Mouse (Mus musculus): Measurements from ENCODE around the gene Abcc12. TPM values are rescaled to one million over a fixed set of nuclear protein-coding genes. Genes with fewer than 3 reads are reported as not detected.

The Abcc12 gene
- total and polyA plus RNA-seq, 3 experiments = 0.10 TPM; not detected in 2

GRCm38 (mm10) chr8:86526808-86527207, 53.7 kb downstream of the Abcc12 start:
- DNase-seq = no peak
- no peaks in the 10 kb centered on the region for H3K4me1 ChIP-seq (ENCODE audit: control insufficient read depth, insufficient read depth, low read length)
- no peak overlapping the region for H3K27ac ChIP-seq
- no peak overlapping the region for H3K9ac ChIP-seq (ENCODE audit: low read depth, low read length)
- no peaks in the 10 kb centered on the region for H3K36me3 ChIP-seq (ENCODE audit: control insufficient read depth, insufficient read depth, low read length)
- intact Hi-C loops (cut with DNase I) = no loop called here
- WGBS = 93% methylated on average over 8 of the region's 8 CpGs
- no peaks in the 10 kb centered on the region for H3K27me3 ChIP-seq (ENCODE audit: control insufficient read depth, insufficient read depth, low read length)
- no peaks in the 10 kb centered on the region for H3K79me2 ChIP-seq (replicated peaks; ENCODE audit: control insufficient read depth, insufficient read depth, low read length)
- H3K4me3 ChIP-seq = no peak overlapping the region
- TF ChIP-seq CTCF (IDR thresholded peaks at IDR 0.05) (no peak), POLR2A (IDR thresholded peaks at IDR 0.05; ENCODE audit: insufficient read depth, low read depth, low read length) (no peak), EP300 (IDR thresholded peaks at IDR 0.05; ENCODE audit: insufficient read depth, low read depth, low read length) (no peak)

DNA sequence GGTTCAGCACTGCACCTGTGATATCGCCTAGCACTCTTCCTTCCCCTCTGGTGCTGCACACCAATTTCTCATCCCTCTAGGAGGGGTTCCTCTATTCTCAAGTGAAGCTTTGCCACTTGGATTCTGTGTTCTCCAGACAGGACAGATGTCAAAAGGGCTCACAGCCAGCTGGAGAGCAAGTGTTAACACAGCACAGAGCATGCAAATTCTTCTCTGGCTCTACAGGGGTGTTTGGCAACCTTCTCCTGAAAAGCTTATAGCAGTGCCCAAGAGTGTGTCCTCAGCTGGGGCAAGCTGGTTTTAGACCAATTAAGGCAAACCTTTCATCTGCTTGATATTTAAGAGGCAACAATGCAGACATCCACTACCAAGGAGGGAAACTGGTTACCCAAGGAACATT, 66.3 kb downstream of the Abcc12 start:
- no peaks in the 10 kb centered on the region for H3K4me1 ChIP-seq (ENCODE audit: control insufficient read depth, insufficient read depth, low read length)
- intact Hi-C loops (cut with DNase I) = no loop called here
- no peak overlapping the region for H3K27ac ChIP-seq
- H3K27me3 ChIP-seq (ENCODE audit: control insufficient read depth, insufficient read depth, low read length) = no peaks in the 10 kb centered on the region
- TF ChIP-seq POLR2A (IDR thresholded peaks at IDR 0.05; ENCODE audit: insufficient read depth, low read depth, low read length) (no peak), EP300 (IDR thresholded peaks at IDR 0.05; ENCODE audit: insufficient read depth, low read depth, low read length) (no peak)
- no peaks in the 10 kb centered on the region for H3K79me2 ChIP-seq (replicated peaks; ENCODE audit: control insufficient read depth, insufficient read depth, low read length)
- H3K4me3 ChIP-seq = no peak overlapping the region
- WGBS = 77% methylated on average over 1 of the region's 1 CpGs
- H3K9ac ChIP-seq (ENCODE audit: low read depth, low read length) = no peak overlapping the region
- no peaks in the 10 kb centered on the region for H3K36me3 ChIP-seq (ENCODE audit: control insufficient read depth, insufficient read depth, low read length)
- DNase-seq = no peak

- Histone ChIP-seq H3K79me2 (replicated peaks; ENCODE audit: control insufficient read depth, insufficient read depth, low read length) (no peaks in the 10 kb centered on the region), H3K36me3 (ENCODE audit: control insufficient read depth, insufficient read depth, low read length) (no peaks in the 10 kb centered on the region), H3K27me3 (ENCODE audit: control insufficient read depth, insufficient read depth, low read length) (no peaks in the 10 kb centered on the region), H3K9ac (ENCODE audit: low read depth, low read length) (no peak overlapping the region), H3K27ac (no peak overlapping the region), H3K4me1 (ENCODE audit: control insufficient read depth, insufficient read depth, low read length) (no peaks in the 10 kb centered on the region), H3K4me3 (no peak overlapping the region)
- DNase-seq = no peak
- 60% methylated on average over 5 of the region's 5 CpGs for WGBS
- TF ChIP-seq POLR2A (IDR thresholded peaks at IDR 0.05; ENCODE audit: insufficient read depth, low read depth, low read length) = no peak
- no peak for TF ChIP-seq EP300 (IDR thresholded peaks at IDR 0.05; ENCODE audit: insufficient read depth, low read depth, low read length)
- TF ChIP-seq CTCF (IDR thresholded peaks at IDR 0.05) = no peak
- intact Hi-C loops (cut with DNase I) = no loop called here
Observed at GRCm38 (mm10) chr8:86512886-86513285, 67.6 kb downstream of the Abcc12 start.

DNA sequence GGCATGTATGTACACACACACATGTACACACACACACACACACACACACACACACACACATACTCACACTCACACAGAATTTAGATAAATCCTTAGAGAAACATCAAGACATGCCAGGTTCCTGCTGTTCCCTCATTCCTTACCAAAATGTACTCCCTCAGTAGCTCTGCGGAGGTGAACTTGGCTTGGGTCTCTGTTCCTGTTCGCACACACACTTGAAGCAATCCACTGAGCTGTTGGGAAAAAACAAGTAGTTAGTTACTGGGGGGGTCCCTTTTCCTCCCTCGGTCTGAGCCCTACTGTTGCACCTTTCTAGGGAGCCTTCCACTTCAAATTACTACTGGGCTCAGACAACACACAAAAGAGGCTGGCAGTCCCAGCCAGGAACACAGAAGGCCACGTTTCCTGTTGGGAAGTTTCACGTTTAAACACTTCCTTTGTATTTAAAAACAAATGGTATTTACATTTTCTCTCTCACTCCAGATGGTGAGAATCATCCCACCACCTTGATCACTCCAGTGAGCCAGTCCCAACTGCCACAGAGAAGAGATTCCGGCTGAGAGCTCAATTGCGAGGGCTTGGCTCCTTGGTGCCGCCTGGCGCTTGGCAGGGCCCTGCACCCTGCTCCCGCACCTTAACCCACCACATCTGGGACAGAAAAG, 68.2 kb downstream of the Abcc12 start:
- Histone ChIP-seq H3K27me3 (ENCODE audit: control insufficient read depth, insufficient read depth, low read length) (no peaks in the 10 kb centered on the region), H3K9ac (ENCODE audit: low read depth, low read length) (no peak overlapping the region), H3K4me1 (ENCODE audit: control insufficient read depth, insufficient read depth, low read length) (no peaks in the 10 kb centered on the region), H3K79me2 (replicated peaks; ENCODE audit: control insufficient read depth, insufficient read depth, low read length) (no peaks in the 10 kb centered on the region), H3K4me3 (no peak overlapping the region), H3K36me3 (ENCODE audit: control insufficient read depth, insufficient read depth, low read length) (no peaks in the 10 kb centered on the region), H3K27ac (no peak overlapping the region)
- no peak for DNase-seq
- WGBS = 26% methylated on average over 10 of the region's 10 CpGs
- TF ChIP-seq EP300 (IDR thresholded peaks at IDR 0.05; ENCODE audit: insufficient read depth, low read depth, low read length) (no peak), CTCF (IDR thresholded peaks at IDR 0.05) (no peak), POLR2A (IDR thresholded peaks at IDR 0.05; ENCODE audit: insufficient read depth, low read depth, low read length) (no peak)
- intact Hi-C loops (cut with DNase I) = no loop called here

DNA sequence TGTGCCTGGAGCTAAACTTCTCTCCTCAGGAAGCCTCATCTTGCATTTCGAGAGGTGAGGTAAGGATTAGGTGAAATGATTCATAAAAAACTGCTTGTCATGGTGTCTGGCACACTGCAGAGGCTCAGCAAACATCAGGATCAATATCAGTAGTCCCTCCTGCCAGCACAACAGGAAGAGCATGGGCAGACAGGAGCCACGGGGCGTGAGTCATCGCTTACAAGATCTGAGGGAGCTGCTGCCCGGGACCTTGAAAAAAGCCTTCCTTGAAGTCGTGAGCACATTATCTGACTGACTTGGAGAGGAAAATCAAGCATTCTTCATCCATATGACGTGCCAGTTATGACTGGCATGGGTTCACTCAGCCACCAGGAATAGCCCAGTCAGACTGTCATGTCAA, 79.1 kb downstream of the Abcc12 start:
- Histone ChIP-seq H3K36me3 (ENCODE audit: control insufficient read depth, insufficient read depth, low read length) (no peaks in the 10 kb centered on the region), H3K9ac (ENCODE audit: low read depth, low read length) (no peak overlapping the region), H3K27me3 (ENCODE audit: control insufficient read depth, insufficient read depth, low read length) (no peaks in the 10 kb centered on the region), H3K79me2 (replicated peaks; ENCODE audit: control insufficient read depth, insufficient read depth, low read length) (no peaks in the 10 kb centered on the region), H3K27ac (no peak overlapping the region), H3K4me1 (ENCODE audit: control insufficient read depth, insufficient read depth, low read length) (no peaks in the 10 kb centered on the region), H3K4me3 (no peak overlapping the region)
- no peak for DNase-seq
- intact Hi-C loops (cut with DNase I) = no loop called here
- TF ChIP-seq POLR2A (IDR thresholded peaks at IDR 0.05; ENCODE audit: insufficient read depth, low read depth, low read length) (no peak), CTCF (IDR thresholded peaks at IDR 0.05) (no peak), EP300 (IDR thresholded peaks at IDR 0.05; ENCODE audit: insufficient read depth, low read depth, low read length) (no peak)
- WGBS = 45% methylated on average over 7 of the region's 7 CpGs

- H3K27me3 ChIP-seq (ENCODE audit: control insufficient read depth, insufficient read depth, low read length) = no peaks in the 10 kb centered on the region
- H3K9ac ChIP-seq (ENCODE audit: low read depth, low read length) = no peak overlapping the region
- no peak overlapping the region for H3K27ac ChIP-seq
- no peak overlapping the region for H3K4me3 ChIP-seq
- WGBS = 89% methylated on average over 4 of the region's 4 CpGs
- no peaks in the 10 kb centered on the region for H3K4me1 ChIP-seq (ENCODE audit: control insufficient read depth, insufficient read depth, low read length)
- intact Hi-C loops (cut with DNase I) = no loop called here
- no peak for DNase-seq
- H3K36me3 ChIP-seq (ENCODE audit: control insufficient read depth, insufficient read depth, low read length) = no peaks in the 10 kb centered on the region
- H3K79me2 ChIP-seq (replicated peaks; ENCODE audit: control insufficient read depth, insufficient read depth, low read length) = no peaks in the 10 kb centered on the region
- TF ChIP-seq CTCF (IDR thresholded peaks at IDR 0.05) (no peak), EP300 (IDR thresholded peaks at IDR 0.05; ENCODE audit: insufficient read depth, low read depth, low read length) (no peak), POLR2A (IDR thresholded peaks at IDR 0.05; ENCODE audit: insufficient read depth, low read depth, low read length) (no peak)
Observed at GRCm38 (mm10) chr8:86495056-86495455, 85.4 kb downstream of the Abcc12 start.

All from heart, adult 2 months (tissue).